Mouse (Mus musculus) frontal cortex, postnatal 36 days (tissue): ENCODE results near the gene Pex26.

Experiments used
- DNase-seq, 2 experiments: peaks; one replicate each; pipeline ENCODE4 v3.0.0; 2022; ENCODE audit warnings: low spot score in 2 of 2

Gene Pex26

GRCm38 (mm10) chr6:121241780-121242179 is 58.3 kb downstream of the Pex26 start:
- no peak for DNase-seq

GRCm38 (mm10) chr6:121243161-121243560 is 59.7 kb downstream of the Pex26 start:
- DNase-seq: no peak

- DNase-seq: peak; percentile 58 to 60
Observed at GRCm38 (mm10) chr6:121245127-121246036, 61.9 kb downstream of the Pex26 start, which contains the start of gene Usp18. Gene Usp18, plus strand, starts transcription at chr6:121245906.

GRCm38 (mm10) chr6:121246037-121246361 is 62.5 kb downstream of the Pex26 start:
- no peak for DNase-seq
